Mouse (Mus musculus) forebrain, embryonic 15.5 days (tissue): ENCODE results near the gene Rfx7. TPM values are rescaled to one million over a fixed set of nuclear protein-coding genes. Genes with fewer than 3 reads are reported as not detected.
"Not testable (repeated sequence)": the region's sequence is repeated elsewhere in the genome, so short reads cannot be mapped to it uniquely, and the experiment has no call there.

Experiments
- ATAC-seq: fragments of 200-750 bp; cut with Nextera tagmentation; replicated peaks from 2 replicates; pipeline ENCODE4 v1.8.0; 2017; ENCODE audit warnings: mild to moderate bottlenecking, moderate TSS enrichment, moderate library complexity
- H3K27ac ChIP-seq: fragments of 300-500 bp; sonication (generic); replicated peaks from 2 replicates; pipeline ENCODE4 v1.5.1; 2015; ENCODE audit warnings: mild to moderate bottlenecking, inconsistent platforms
- H3K27me3 ChIP-seq: fragments of 300-500 bp; sonication (generic); 2 replicates; pipeline ENCODE4 v1.6.1; 2015; ENCODE audit warnings: inconsistent platforms
- H3K36me3 ChIP-seq: fragments of 300-500 bp; sonication (generic); 2 replicates; pipeline ENCODE4 v1.6.1; 2015; ENCODE audit warnings: mild to moderate bottlenecking, inconsistent platforms
- H3K4me1 ChIP-seq: fragments of 300-500 bp; sonication (generic); 2 replicates; pipeline ENCODE4 v1.6.1; 2015; ENCODE audit warnings: inconsistent platforms
- H3K4me2 ChIP-seq: fragments of 300-500 bp; sonication (generic); replicated peaks from 2 replicates; pipeline ENCODE4 v1.6.1; 2015; ENCODE audit warnings: mild to moderate bottlenecking, inconsistent platforms
- H3K4me3 ChIP-seq: fragments of 300-500 bp; sonication (generic); 2 replicates; pipeline ENCODE4 v1.5.1; 2015; ENCODE audit warnings: mild to moderate bottlenecking, inconsistent platforms
- H3K9ac ChIP-seq: fragments of 300-500 bp; sonication (generic); replicated peaks from 2 replicates; pipeline ENCODE4 v1.6.1; 2015; ENCODE audit warnings: mild to moderate bottlenecking, inconsistent platforms
- H3K9me3 ChIP-seq: fragments of 300-500 bp; sonication (generic); 2 replicates; pipeline ENCODE4 v1.6.1; 2016; ENCODE audit warnings: inconsistent platforms
- WGBS: fragments of 180-500 bp; shearing (Covaris S2); methylation state at CpG from one replicate; pipeline ENCODE4 v1.1.7; 2015; ENCODE audit warnings: mixed read lengths; 5-methylcytosine and 5-hydroxymethylcytosine counted together
- polyA plus RNA-seq: library from polyadenylated mRNA; unstranded; fragments of >200 nt; fragmentation: Nextera tagmentation; extraction: Ambion mirVana; gene quantifications from 2 replicates; pipeline ENCODE4 v1.2.1, GENCODE M21; 2015

Gene Rfx7
- polyA plus RNA-seq, 1 experiment from 2014 or later = 16.7 TPM

GRCm38 (mm10) chr9:72661561-72661894 lies 129.5 kb downstream of the Rfx7 start:
- Histone ChIP-seq H3K27me3 (no peaks in the 10 kb centered on the region), H3K4me3 (peak overlapping the region; percentile 99), H3K4me2 (peak overlapping the region; percentile 66), H3K27ac (peak overlapping the region; percentile 99), H3K36me3 (peaks cover 8% of the 10 kb centered on the region; the same call in 1 of the 2 replicates), H3K9ac (peak overlapping the region; percentile 100), H3K9me3 (no peaks in the 10 kb centered on the region), H3K4me1 (peaks cover 35% of the 10 kb centered on the region)
- ATAC-seq = no peak
- 2% methylated on average over 13 of the region's 13 CpGs for WGBS

GRCm38 (mm10) chr9:72661895-72662661 lies 130.0 kb downstream of the Rfx7 start, which contains the start of gene Nedd4:
Gene Nedd4, plus strand, starts transcription at chr9:72662346.
- H3K9ac ChIP-seq = peak within 1 kb of the TSS; percentile 100
- H3K36me3 ChIP-seq = peaks cover 13% of the 10 kb centered on the region; the same call in 1 of the 2 replicates
- H3K27ac ChIP-seq = peak within 1 kb of the TSS; percentile 99
- peaks cover 40% of the 10 kb centered on the region for H3K4me1 ChIP-seq
- peak within 1 kb of the TSS; percentile 66 for H3K4me2 ChIP-seq
- H3K4me3 ChIP-seq = peak within 1 kb of the TSS; percentile 99
- H3K27me3 ChIP-seq = no peaks in the 10 kb centered on the region
- peak; percentile 86 for ATAC-seq
- no peaks in the 10 kb centered on the region for H3K9me3 ChIP-seq
- under 1% methylated on average over 83 of the region's 83 CpGs for WGBS

GRCm38 (mm10) chr9:72662691-72663533 lies 130.9 kb downstream of the Rfx7 start:
- H3K4me1 ChIP-seq = peaks cover 45% of the 10 kb centered on the region

GRCm38 (mm10) chr9:72663534-72663918 lies 131.5 kb downstream of the Rfx7 start:
- Histone ChIP-seq H3K4me3 (peak overlapping the region; percentile 99), H3K27me3 (no peaks in the 10 kb centered on the region), H3K9me3 (no peaks in the 10 kb centered on the region), H3K4me1 (peaks cover 45% of the 10 kb centered on the region), H3K27ac (peak overlapping the region; percentile 99), H3K4me2 (peak overlapping the region; percentile 66), H3K36me3 (peaks cover 13% of the 10 kb centered on the region; the same call in 1 of the 2 replicates), H3K9ac (peak overlapping the region; percentile 100)
- 3% methylated on average over 10 of the region's 10 CpGs for WGBS
- no peak for ATAC-seq

More at GRCm38 (mm10) chr9:72662691-72663533, 130.9 kb downstream of the Rfx7 start:
- ATAC-seq = peak; percentile 66
- Histone ChIP-seq H3K9me3 (no peaks in the 10 kb centered on the region), H3K27me3 (no peaks in the 10 kb centered on the region), H3K27ac (peak overlapping the region; percentile 99), H3K9ac (peak overlapping the region; percentile 100), H3K36me3 (peaks cover 13% of the 10 kb centered on the region; the same call in 1 of the 2 replicates), H3K4me2 (peak overlapping the region; percentile 66), H3K4me3 (peak overlapping the region; percentile 99)
- under 1% methylated on average over 55 of the region's 55 CpGs for WGBS

DNA sequence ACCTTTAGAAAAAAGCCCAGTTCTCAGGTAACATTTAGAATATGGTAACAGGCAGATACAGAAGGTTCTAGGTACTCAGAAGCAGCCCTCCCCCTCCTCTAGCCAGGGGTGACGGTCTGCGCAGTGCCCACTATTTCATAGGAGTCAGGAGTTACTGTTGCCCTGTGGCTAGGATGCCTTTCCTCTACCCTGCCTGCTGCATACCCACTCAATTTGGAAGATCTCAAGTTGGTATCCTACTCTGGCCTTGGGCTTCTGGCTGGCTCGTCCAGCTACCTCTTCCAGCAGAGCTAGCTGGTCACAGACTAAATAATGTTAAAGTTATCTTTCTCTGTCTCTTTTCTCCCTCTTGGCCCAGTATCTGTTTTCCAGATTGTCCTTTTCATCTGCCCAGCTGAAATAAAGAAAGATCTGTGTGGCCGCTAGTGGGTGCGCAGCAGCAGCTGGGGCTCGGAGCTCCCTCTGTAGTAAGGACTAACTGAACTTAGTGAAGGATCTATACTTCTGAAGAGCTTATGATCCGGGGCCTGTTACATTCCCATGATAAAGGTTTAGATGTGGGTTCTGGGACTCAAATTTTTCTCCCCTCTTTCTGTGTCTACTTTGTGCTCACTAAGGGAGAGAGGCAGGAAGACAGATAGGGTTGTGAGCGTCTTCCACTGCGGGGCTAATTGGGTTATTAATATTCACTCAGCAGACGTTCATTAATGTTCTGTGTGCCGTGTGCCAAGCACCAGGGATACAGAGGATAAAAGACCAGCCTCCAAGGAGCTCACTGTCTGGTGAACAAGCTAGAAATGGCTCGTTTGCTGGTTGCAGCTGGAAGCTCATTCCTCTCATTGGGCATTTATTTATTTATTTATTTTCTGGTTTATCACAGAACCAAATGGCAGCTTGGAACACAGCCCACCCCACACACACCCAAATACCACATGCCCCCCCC lies 132.6 kb downstream of the Rfx7 start:
- H3K27ac ChIP-seq = peak overlapping the region; percentile 99
- H3K4me2 ChIP-seq = peak overlapping the region; percentile 66
- 14% methylated on average over 12 of the region's 12 CpGs for WGBS
- no peaks in the 10 kb centered on the region for H3K9me3 ChIP-seq
- 0 out of 2 replicates have a peak, but pooled peaks have one; percentile 17 for ATAC-seq
- no peaks in the 10 kb centered on the region for H3K27me3 ChIP-seq
- peaks cover 54% of the 10 kb centered on the region for H3K4me1 ChIP-seq
- H3K9ac ChIP-seq = peak overlapping the region; percentile 100
- peak overlapping the region; percentile 99 for H3K4me3 ChIP-seq
- peaks cover 18% of the 10 kb centered on the region for H3K36me3 ChIP-seq

- 0 out of 2 replicates have a peak overlapping the region, but pooled peaks have one; percentile 24 for H3K9ac ChIP-seq
- WGBS = 45% methylated on average over 7 of the region's 7 CpGs
- peaks cover 60% of the 10 kb centered on the region for H3K4me1 ChIP-seq
- peak overlapping the region; percentile 99 for H3K4me3 ChIP-seq
- no peak for ATAC-seq
- H3K36me3 ChIP-seq = peaks cover 25% of the 10 kb centered on the region
- H3K27ac ChIP-seq = peak overlapping the region; percentile 99
- no peaks in the 10 kb centered on the region for H3K9me3 ChIP-seq
- peak overlapping the region; percentile 66 for H3K4me2 ChIP-seq
- H3K27me3 ChIP-seq = no peaks in the 10 kb centered on the region
Observed at GRCm38 (mm10) chr9:72665517-72665916, 133.5 kb downstream of the Rfx7 start.

DNA sequence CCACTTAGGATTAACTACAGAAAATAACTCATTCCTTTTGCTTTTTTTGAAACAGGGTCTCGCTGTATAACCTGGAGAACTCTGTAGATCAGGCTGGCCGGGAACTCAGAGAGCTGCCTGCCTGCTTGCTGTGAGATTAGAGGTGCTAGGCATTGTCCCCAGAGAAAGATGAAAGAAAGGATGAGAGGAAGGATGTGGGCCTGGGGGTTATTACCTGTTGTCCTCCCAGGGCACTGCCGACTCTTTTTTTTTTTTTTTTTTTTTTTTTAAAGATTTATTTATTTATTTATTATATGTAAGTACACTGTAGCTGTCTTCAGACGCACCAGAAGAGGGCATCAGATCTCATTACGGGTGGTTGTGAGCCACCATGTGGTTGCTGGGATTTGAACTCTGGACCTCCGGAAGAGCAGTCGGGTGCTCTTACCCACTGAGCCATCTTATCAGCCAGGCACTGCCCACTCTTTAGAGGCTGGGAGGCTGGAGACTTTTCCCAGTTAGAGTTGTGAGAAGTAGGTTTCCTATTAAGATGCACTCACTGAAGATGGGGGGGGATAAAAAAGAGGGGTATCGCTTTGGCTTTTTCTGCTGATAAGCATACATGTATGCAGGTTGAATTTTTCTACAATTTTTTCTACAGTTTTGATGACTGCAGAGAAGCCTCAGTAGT lies 134.4 kb downstream of the Rfx7 start:
- 78% methylated on average over 7 of the region's 8 CpGs for WGBS
- H3K9ac ChIP-seq, ATAC-seq, H3K4me2 ChIP-seq, H3K27me3 ChIP-seq, H3K9me3 ChIP-seq, H3K4me3 ChIP-seq: not testable (repeated sequence)
- Histone ChIP-seq H3K36me3 (peaks cover 30% of the 10 kb centered on the region), H3K27ac (0 out of 2 replicates have a peak overlapping the region, but pooled peaks have one; percentile 99), H3K4me1 (peaks cover 56% of the 10 kb centered on the region)

DNA sequence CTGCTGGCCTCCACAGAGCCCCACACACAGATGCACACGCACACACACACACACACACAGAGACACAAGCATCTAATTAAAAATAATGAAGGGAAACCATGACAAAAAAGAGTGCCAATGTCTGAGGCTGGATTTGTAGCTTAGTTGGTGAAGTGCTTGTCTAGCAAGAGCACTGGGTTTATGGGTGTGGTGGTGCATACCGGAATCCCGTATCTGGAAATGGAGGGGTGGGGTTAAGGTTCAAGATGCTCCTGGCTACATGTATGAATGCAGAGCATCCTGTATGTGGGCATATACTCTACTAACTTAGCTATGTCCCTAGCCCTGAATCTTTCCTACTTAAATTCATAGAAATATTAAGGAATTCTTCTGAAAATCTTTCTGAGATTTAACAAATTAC lies 135.1 kb downstream of the Rfx7 start:
- H3K27ac ChIP-seq = no peak overlapping the region
- no peak overlapping the region for H3K4me3 ChIP-seq
- peaks cover 58% of the 10 kb centered on the region for H3K4me1 ChIP-seq
- H3K9ac ChIP-seq = no peak overlapping the region
- ATAC-seq = no peak
- no peak overlapping the region for H3K4me2 ChIP-seq
- H3K27me3 ChIP-seq = no peaks in the 10 kb centered on the region
- H3K36me3 ChIP-seq = peaks cover 35% of the 10 kb centered on the region
- WGBS = 72% methylated on average over 3 of the region's 3 CpGs
- H3K9me3 ChIP-seq = no peaks in the 10 kb centered on the region

GRCm38 (mm10) chr9:72669383-72669782 lies 137.3 kb downstream of the Rfx7 start:
- Histone ChIP-seq H3K9ac (no peak overlapping the region), H3K36me3 (peaks cover 52% of the 10 kb centered on the region), H3K4me2 (no peak overlapping the region), H3K9me3 (no peaks in the 10 kb centered on the region), H3K27me3 (no peaks in the 10 kb centered on the region), H3K27ac (0 out of 2 replicates have a peak overlapping the region, but pooled peaks have one; percentile 4), H3K4me1 (peaks cover 51% of the 10 kb centered on the region), H3K4me3 (no peak overlapping the region)
- WGBS = 75% methylated on average over 7 of the region's 7 CpGs
- no peak for ATAC-seq

DNA sequence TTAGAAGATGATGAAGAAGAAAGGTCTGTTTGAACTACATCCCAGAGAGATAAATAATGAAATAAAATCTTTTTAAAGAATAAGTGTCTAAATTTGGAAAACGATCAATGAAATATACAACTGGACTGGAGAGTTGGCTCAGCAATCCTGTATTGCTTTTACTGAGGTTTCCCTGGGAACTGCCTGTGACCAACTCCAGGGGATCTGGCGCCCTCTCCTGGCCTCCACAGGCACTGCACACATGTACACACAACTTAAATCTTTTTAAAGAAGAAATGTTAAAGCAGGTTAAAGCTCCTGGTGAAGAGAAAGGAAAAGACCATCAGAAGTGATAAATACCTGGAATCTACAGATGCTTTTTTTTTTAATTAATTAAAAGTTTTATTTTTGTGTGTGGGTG lies 140.3 kb downstream of the Rfx7 start:
- no peaks in the 10 kb centered on the region for H3K9me3 ChIP-seq
- H3K27me3 ChIP-seq = no peaks in the 10 kb centered on the region
- H3K4me2 ChIP-seq = no peak overlapping the region
- H3K4me3 ChIP-seq = no peak overlapping the region
- peaks cover 24% of the 10 kb centered on the region for H3K4me1 ChIP-seq
- 23% methylated on average over 2 of the region's 2 CpGs for WGBS
- H3K9ac ChIP-seq = no peak overlapping the region
- peaks cover 65% of the 10 kb centered on the region for H3K36me3 ChIP-seq
- peak; percentile 48; the same call in 1 of the 2 replicates for ATAC-seq
- H3K27ac ChIP-seq = no peak overlapping the region
